Mouse (Mus musculus) liver, embryonic 14.5 days (tissue): ENCODE measurements around the gene Padi6.
A peak's percentile ranks its signal among the peaks of the same experiment; 100 is the strongest.

Experiments
- CTCF ChIP-seq: IDR thresholded peaks from 2 replicates; pipeline ENCODE4 v1.5.1; 2016; ENCODE audit warnings: antibody characterized with exemption, low read depth, control low read depth
- EP300 ChIP-seq: IDR thresholded peaks from 2 replicates; pipeline ENCODE4 v1.6.1; 2016; ENCODE audit warnings: antibody characterized with exemption, low read depth

DNA sequence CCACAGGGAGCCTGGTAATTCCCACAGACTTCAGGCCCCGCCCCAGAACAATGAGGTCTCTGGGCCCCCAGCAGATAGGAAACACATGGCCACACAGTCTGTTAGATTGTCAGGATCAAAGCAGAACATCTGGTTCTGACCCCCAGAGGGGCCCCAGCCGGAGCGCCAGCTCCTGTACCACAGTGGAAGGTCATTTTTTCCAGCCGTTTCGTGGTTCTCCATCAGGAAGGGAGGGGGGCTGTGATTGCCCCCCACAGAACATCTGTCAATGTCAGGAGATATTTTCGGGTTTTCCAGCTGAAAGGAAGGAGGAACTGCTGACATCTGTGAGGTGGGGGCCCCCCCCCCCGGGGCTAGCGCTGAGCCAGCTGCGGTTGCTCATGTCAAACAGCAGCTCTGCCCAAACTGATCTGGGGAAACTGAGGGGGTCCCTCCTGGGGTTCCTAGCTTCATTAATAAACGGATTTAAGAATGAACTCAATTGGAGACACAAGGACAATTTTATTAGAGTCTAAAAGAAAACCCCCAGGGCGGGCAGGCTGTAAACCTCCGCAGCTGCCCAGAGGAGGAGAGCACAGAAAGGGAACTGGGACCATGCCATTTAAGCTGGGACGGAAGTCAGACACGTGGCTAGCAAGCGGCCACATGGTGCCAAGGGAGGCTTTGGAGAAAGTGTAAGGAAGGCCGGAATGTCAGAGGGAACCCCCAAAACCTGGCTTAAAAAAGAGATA is 58.1 kb downstream of the Padi6 start:
- no peak for TF ChIP-seq CTCF
- peak; percentile 94 for TF ChIP-seq EP300
